Mouse (Mus musculus): ENCODE results near the gene Eftud2. TPM values are rescaled to one million over a fixed set of nuclear protein-coding genes. Genes with fewer than 3 reads are reported as not detected.

Gene Eftud2
- polyA plus RNA-seq, 1 experiment: 159 TPM

DNA sequence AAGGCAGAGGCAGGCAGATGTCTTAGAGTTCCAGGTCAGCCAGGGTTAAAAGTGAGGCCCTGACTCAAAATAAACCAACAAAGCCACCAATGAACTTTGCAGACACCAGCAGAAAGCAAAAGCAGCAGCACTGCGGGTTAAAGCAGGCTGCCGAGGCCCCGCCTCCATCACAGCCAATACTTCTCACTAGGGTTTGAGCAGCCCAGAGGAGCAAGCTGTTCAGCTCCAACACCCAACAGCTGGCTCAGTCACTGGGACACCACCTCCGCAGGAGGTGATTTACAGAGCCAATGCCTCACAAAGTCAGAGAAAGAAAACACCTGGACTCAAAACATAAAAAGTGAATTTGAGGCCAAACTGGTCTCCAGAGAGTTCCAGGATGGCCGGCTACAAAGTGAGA is 77.3 kb downstream of the Eftud2 start:
- Histone ChIP-seq H3K4me1 (ENCODE audit: control insufficient read depth, insufficient read depth, low read length) (no peaks in the 10 kb centered on the region), H3K27ac (ENCODE audit: control insufficient read depth, insufficient read depth, low read depth, low read length, poor library complexity) (no peak overlapping the region), H3K4me3 (replicated peaks; ENCODE audit: control insufficient read depth, low read depth, low read length) (no peak overlapping the region)
- TF ChIP-seq POLR2A (IDR thresholded peaks at IDR 0.05; ENCODE audit: borderline replicate concordance, control insufficient read depth, low read depth, low read length): no peak
- TF ChIP-seq CTCF (IDR thresholded peaks at IDR 0.05; ENCODE audit: control insufficient read depth, insufficient read depth, low read length): no peak
- 74% methylated on average over 5 of the region's 5 CpGs for WGBS

DNA sequence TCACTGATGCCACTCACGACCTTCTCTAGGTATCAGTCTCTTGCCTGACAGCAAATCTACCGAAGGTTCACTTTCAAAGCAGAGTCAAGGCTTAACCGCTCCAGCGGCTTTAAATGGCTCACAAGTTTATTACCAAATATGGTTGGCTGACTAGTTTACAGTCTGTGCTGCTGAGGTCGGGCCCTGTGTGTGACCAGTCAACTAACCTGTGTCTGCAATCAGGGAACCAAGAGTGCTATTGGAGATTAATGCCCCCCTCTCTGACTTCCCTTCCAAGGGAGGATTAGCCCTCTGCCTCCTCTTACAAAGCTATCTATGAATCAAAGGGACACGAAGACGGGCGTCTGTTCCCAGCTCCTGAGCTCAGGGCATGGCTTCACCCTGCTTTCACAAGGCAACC is 86.6 kb downstream of the Eftud2 start:
- H3K27ac ChIP-seq (ENCODE audit: control insufficient read depth, insufficient read depth, low read depth, low read length, poor library complexity): no peak overlapping the region
- WGBS: 82% methylated on average over 8 of the region's 8 CpGs

DNA sequence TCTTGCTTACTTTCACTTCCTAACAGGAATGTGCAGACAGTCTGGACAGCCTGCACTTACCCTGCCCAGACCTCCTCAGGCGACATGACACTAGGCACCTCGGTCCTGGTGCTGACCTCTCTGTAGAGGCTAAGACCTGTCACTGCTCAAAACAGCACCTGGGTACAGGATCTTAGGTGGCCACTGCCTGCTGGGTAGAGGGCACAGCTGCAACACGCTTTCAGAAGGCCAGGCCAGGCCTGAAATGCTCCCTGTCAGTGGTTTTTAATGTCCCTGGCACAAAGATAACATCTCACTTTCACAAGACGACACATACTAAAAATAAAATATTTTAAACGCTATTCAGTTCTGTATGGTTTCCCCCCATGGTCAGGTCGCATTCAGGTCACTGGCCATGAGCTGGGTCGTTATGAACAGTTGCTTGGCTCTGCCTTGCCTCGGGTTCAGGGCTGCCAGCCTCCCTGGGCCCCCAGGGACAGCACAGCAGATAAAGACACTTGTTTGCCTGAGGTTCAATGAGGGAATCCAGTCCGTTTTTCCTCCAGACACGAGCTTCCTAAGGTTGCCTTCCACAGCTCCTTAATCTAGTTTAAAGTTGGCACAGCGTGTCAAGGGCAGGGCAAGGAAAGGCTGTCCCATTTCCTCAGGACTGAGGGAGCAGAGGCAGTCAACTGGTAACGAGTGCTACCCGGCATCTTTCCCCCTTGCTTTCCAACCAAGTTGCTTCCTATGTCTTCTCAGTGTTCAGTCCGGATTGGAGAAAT is 88.9 kb downstream of the Eftud2 start:
- WGBS: 46% methylated on average over 14 of the region's 14 CpGs
- H3K4me1 ChIP-seq (ENCODE audit: control insufficient read depth, insufficient read depth, low read length): no peaks in the 10 kb centered on the region
- no peak overlapping the region for H3K4me3 ChIP-seq (replicated peaks; ENCODE audit: control insufficient read depth, low read depth, low read length)
- no peak for TF ChIP-seq CTCF (IDR thresholded peaks at IDR 0.05; ENCODE audit: control insufficient read depth, insufficient read depth, low read length)
- TF ChIP-seq POLR2A (IDR thresholded peaks at IDR 0.05; ENCODE audit: borderline replicate concordance, control insufficient read depth, low read depth, low read length): no peak
- H3K27ac ChIP-seq (ENCODE audit: control insufficient read depth, insufficient read depth, low read depth, low read length, poor library complexity): no peak overlapping the region

More for the DNA sequence above, 86.6 kb downstream of the Eftud2 start:
- Histone ChIP-seq H3K4me3 (replicated peaks; ENCODE audit: control insufficient read depth, low read depth, low read length) (no peak overlapping the region), H3K4me1 (ENCODE audit: control insufficient read depth, insufficient read depth, low read length) (no peaks in the 10 kb centered on the region)
- TF ChIP-seq POLR2A (IDR thresholded peaks at IDR 0.05; ENCODE audit: borderline replicate concordance, control insufficient read depth, low read depth, low read length) (no peak), CTCF (IDR thresholded peaks at IDR 0.05; ENCODE audit: control insufficient read depth, insufficient read depth, low read length) (no peak)

Other genes with a start within 250 kb of the Eftud2 start
- gene Meioc, start 217.3 kb downstream of the Eftud2 start, polyA plus RNA-seq (2011; ENCODE audit: insufficient read depth, insufficient read length, low replicate concordance, missing spikeins): not detected in 2 replicates
- 8.1 and 17.1 TPM in 2 replicates for gene Ccdc43, start 183.2 kb downstream of the Eftud2 start, polyA plus RNA-seq (2011; ENCODE audit: insufficient read depth, insufficient read length, low replicate concordance, missing spikeins)
- gene Adam11, start 119.5 kb downstream of the Eftud2 start, polyA plus RNA-seq (2011; ENCODE audit: insufficient read depth, insufficient read length, low replicate concordance, missing spikeins): 2.9 and 11.8 TPM in 2 replicates
- 0.41 and 3.4 TPM in 2 replicates for gene Gjc1, start 61.3 kb downstream of the Eftud2 start, polyA plus RNA-seq (2011; ENCODE audit: insufficient read depth, insufficient read length, low replicate concordance, missing spikeins)
- gene Higd1b, start 45.1 kb downstream of the Eftud2 start, polyA plus RNA-seq (2011; ENCODE audit: insufficient read depth, insufficient read length, low replicate concordance, missing spikeins): 2.1 TPM in 1 of 2 replicates, not detected in the other
- gene Ccdc103, start 219 bp upstream of the Eftud2 start, polyA plus RNA-seq (2011; ENCODE audit: insufficient read depth, insufficient read length, low replicate concordance, missing spikeins): 0.70 TPM in 1 of 2 replicates, not detected in the other
- gene Fam187a, start 4.2 kb upstream of the Eftud2 start, polyA plus RNA-seq (2011; ENCODE audit: insufficient read depth, insufficient read length, low replicate concordance, missing spikeins): not detected in 2 replicates
- 8.1 and 11.4 TPM in 2 replicates for gene Gfap, start 19.9 kb upstream of the Eftud2 start, polyA plus RNA-seq (2011; ENCODE audit: insufficient read depth, insufficient read length, low replicate concordance, missing spikeins)
- 32.8 and 37.0 TPM in 2 replicates for gene Kif18b, start 44.1 kb upstream of the Eftud2 start, polyA plus RNA-seq (2011; ENCODE audit: insufficient read depth, insufficient read length, low replicate concordance, missing spikeins)
- gene C1ql1, start 65.7 kb upstream of the Eftud2 start, polyA plus RNA-seq (2011; ENCODE audit: insufficient read depth, insufficient read length, low replicate concordance, missing spikeins): not detected in 2 replicates
- 28.0 and 38.2 TPM in 2 replicates for gene Nmt1, start 147.2 kb upstream of the Eftud2 start, polyA plus RNA-seq (2011; ENCODE audit: insufficient read depth, insufficient read length, low replicate concordance, missing spikeins)
- 10.0 and 13.9 TPM in 2 replicates for gene Dcakd, start 147.3 kb upstream of the Eftud2 start, polyA plus RNA-seq (2011; ENCODE audit: insufficient read depth, insufficient read length, low replicate concordance, missing spikeins)
- gene Plcd3, start 220.7 kb upstream of the Eftud2 start, polyA plus RNA-seq (2011; ENCODE audit: insufficient read depth, insufficient read length, low replicate concordance, missing spikeins): 2.6 and 5.1 TPM in 2 replicates
- 25.5 and 34.1 TPM in 2 replicates for gene Acbd4, start 220.7 kb upstream of the Eftud2 start, polyA plus RNA-seq (2011; ENCODE audit: insufficient read depth, insufficient read length, low replicate concordance, missing spikeins)
- gene Hexim1, start 235.2 kb upstream of the Eftud2 start, polyA plus RNA-seq (2011; ENCODE audit: insufficient read depth, insufficient read length, low replicate concordance, missing spikeins): 14.0 and 21.8 TPM in 2 replicates